Mouse (Mus musculus) liver, embryonic 14.5 days (tissue): ENCODE results near the gene Olfr1396. TPM values are rescaled to one million over a fixed set of nuclear protein-coding genes. Genes with fewer than 3 reads are reported as not detected.

ENCODE experiments used
- ATAC-seq: fragments of 200-750 bp; cut with Nextera tagmentation; 2 replicates; pipeline ENCODE4 v1.8.0; 2017; ENCODE audit warnings: moderate number of reproducible peaks, mild to moderate bottlenecking, moderate library complexity; ENCODE audit not compliant: insufficient read depth
- DNase-seq, 3 experiments: peaks; one replicate each; pipeline ENCODE4 v3.0.0-alpha.2; 2012 to 2013; ENCODE audit warnings: low read depth in 3 of 3, low spot score in 3 of 3
- H3K27ac ChIP-seq: fragments of 300-500 bp; sonication (generic); 2 replicates; pipeline ENCODE4 v1.5.1; 2014; ENCODE audit warnings: moderate library complexity, mild to moderate bottlenecking, control low read depth, inconsistent platforms
- H3K27me3 ChIP-seq: fragments of 300-500 bp; sonication (generic); 2 replicates; pipeline ENCODE4 v1.6.1; 2014; ENCODE audit warnings: mild to moderate bottlenecking, low read length, moderate library complexity; ENCODE audit not compliant: control insufficient read depth, insufficient read depth
- H3K36me3 ChIP-seq: fragments of 300-500 bp; sonication (generic); replicated peaks from 2 replicates; pipeline ENCODE4 v1.6.1; 2014; ENCODE audit warnings: low read depth; ENCODE audit not compliant: control insufficient read depth, insufficient read depth
- H3K4me1 ChIP-seq, 2 experiments: fragments of 200-500 bp in 1 of 2; fragments of 300-500 bp in 1 of 2; sonication (generic) in 1 of 2; replicated peaks; 2 replicates each; pipeline ENCODE4 v1.6.1; 2012 to 2014; ENCODE audit warnings: antibody characterized with exemption in 1 of 2, inconsistent platforms in 1 of 2, low read length in 1 of 2; ENCODE audit not compliant: control insufficient read depth in 2 of 2, insufficient read depth in 2 of 2
- H3K4me2 ChIP-seq: fragments of 300-500 bp; sonication (generic); 2 replicates; pipeline ENCODE4 v1.6.1; 2014; ENCODE audit warnings: low read depth, mild to moderate bottlenecking, control low read depth, moderate library complexity
- H3K4me3 ChIP-seq, 2 experiments: fragments of 200-500 bp in 1 of 2; fragments of 300-500 bp in 1 of 2; sonication (generic) in 1 of 2; 2 replicates each; pipeline ENCODE4 v1.5.1; 2012 to 2014; ENCODE audit warnings: low read depth in 2 of 2, low read length in 2 of 2, mild to moderate bottlenecking in 2 of 2, control low read depth in 1 of 2, inconsistent platforms in 1 of 2, moderate library complexity in 1 of 2; ENCODE audit not compliant: insufficient read depth in 1 of 2
- H3K9ac ChIP-seq: fragments of 300-500 bp; sonication (generic); replicated peaks from 2 replicates; pipeline ENCODE4 v1.6.1; 2014; ENCODE audit warnings: mild to moderate bottlenecking, control low read depth, moderate library complexity
- H3K9me3 ChIP-seq: fragments of 300-500 bp; sonication (generic); 2 replicates; pipeline ENCODE4 v1.6.1; 2016; ENCODE audit warnings: low read length, mixed read lengths; ENCODE audit not compliant: control insufficient read depth
- CTCF ChIP-seq: IDR thresholded peaks from 2 replicates; pipeline ENCODE4 v1.5.1; 2016; ENCODE audit warnings: antibody characterized with exemption, low read depth, control low read depth
- EP300 ChIP-seq: IDR thresholded peaks from 2 replicates; pipeline ENCODE4 v1.6.1; 2016; ENCODE audit warnings: antibody characterized with exemption, low read depth
- WGBS: fragments of 180-500 bp; shearing (Covaris S2); extraction: QIAGEN DNeasy Blood & Tissue Kit; methylation state at CpG from one replicate; pipeline ENCODE4 v1.1.7; 2014; ENCODE audit not compliant: insufficient replicate concordance; 5-methylcytosine and 5-hydroxymethylcytosine counted together
- polyA plus RNA-seq, 2 experiments: library from polyadenylated mRNA; depleted of rRNA in 1 of 2; stranded (reverse) in 1 of 2; unstranded in 1 of 2; fragments of >200 nt; fragmentation: Nextera tagmentation in 1 of 2; extraction: Ambion mirVana in 1 of 2; gene quantifications; 2 replicates each; pipeline versions ENCODE4 v1.2.1 to v1.2.3; 2012 to 2014

Olfr1396 gene
- polyA plus RNA-seq, 2 experiments = not detected

GRCm38 (mm10) chr11:49107650-49108537 lies 6.8 kb downstream of the Olfr1396 start:
- DNase-seq = no peak
- Histone ChIP-seq H3K4me1 (peaks cover 0 to 2% of the 10 kb centered on the region in 2 experiments; a peak in 1 of 4 replicates), H3K27ac (no peak overlapping the region), H3K4me2 (no peak overlapping the region), H3K9me3 (no peaks in the 10 kb centered on the region), H3K36me3 (no peaks in the 10 kb centered on the region), H3K4me3 (no peak overlapping the region), H3K9ac (no peak overlapping the region), H3K27me3 (no peaks in the 10 kb centered on the region)
- ATAC-seq = no peak
- WGBS = 65% methylated on average over 10 of the region's 10 CpGs
- TF ChIP-seq EP300 (no peak), CTCF (no peak)

GRCm38 (mm10) chr11:49105752-49106151 lies 8.9 kb downstream of the Olfr1396 start:
- no peak for DNase-seq

GRCm38 (mm10) chr11:49103047-49103693 lies 11.5 kb downstream of the Olfr1396 start:
- Histone ChIP-seq H3K4me3 (no peak overlapping the region), H3K27ac (no peak overlapping the region), H3K4me2 (no peak overlapping the region), H3K9ac (no peak overlapping the region), H3K9me3 (no peaks in the 10 kb centered on the region), H3K36me3 (no peaks in the 10 kb centered on the region), H3K4me1 (peaks cover 0 to 16% of the 10 kb centered on the region in 2 experiments; a peak in 2 of 4 replicates), H3K27me3 (no peaks in the 10 kb centered on the region)
- 14% methylated on average over 8 of the region's 8 CpGs for WGBS
- DNase-seq = peak; percentile 69 to 77 (median 70)
- TF ChIP-seq CTCF = peak; percentile 92
- TF ChIP-seq EP300 = no peak
- ATAC-seq = peak; percentile 55; the same call in 1 of the 2 replicates

More at GRCm38 (mm10) chr11:49105752-49106151, 8.9 kb downstream of the Olfr1396 start:
- H3K4me3 ChIP-seq = no peak overlapping the region
- TF ChIP-seq CTCF = no peak
- TF ChIP-seq EP300 = no peak
- H3K9ac ChIP-seq = no peak overlapping the region
- H3K36me3 ChIP-seq = no peaks in the 10 kb centered on the region
- H3K4me1 ChIP-seq = peaks cover 0 to 9% of the 10 kb centered on the region in 2 experiments; a peak in 1 of 4 replicates
- WGBS = 70% methylated on average over 1 of the region's 1 CpGs
- no peak for ATAC-seq
- no peak overlapping the region for H3K4me2 ChIP-seq
- H3K9me3 ChIP-seq = no peaks in the 10 kb centered on the region
- no peaks in the 10 kb centered on the region for H3K27me3 ChIP-seq
- no peak overlapping the region for H3K27ac ChIP-seq

GRCm38 (mm10) chr11:49101500-49101899 lies 13.2 kb downstream of the Olfr1396 start:
- TF ChIP-seq CTCF (no peak), EP300 (no peak)
- H3K4me1 ChIP-seq = peaks cover 0 to 16% of the 10 kb centered on the region in 2 experiments; a peak in 2 of 4 replicates
- no peaks in the 10 kb centered on the region for H3K9me3 ChIP-seq
- H3K9ac ChIP-seq = no peak overlapping the region
- H3K36me3 ChIP-seq = no peaks in the 10 kb centered on the region
- 47% methylated on average over 5 of the region's 5 CpGs for WGBS
- ATAC-seq (no peak), DNase-seq (no peak)
- H3K27me3 ChIP-seq = no peaks in the 10 kb centered on the region
- H3K4me3 ChIP-seq = no peak overlapping the region
- H3K27ac ChIP-seq = no peak overlapping the region
- no peak overlapping the region for H3K4me2 ChIP-seq

- DNase-seq = no peak
- Histone ChIP-seq H3K9ac (no peak overlapping the region), H3K9me3 (no peaks in the 10 kb centered on the region), H3K27ac (no peak overlapping the region), H3K27me3 (no peaks in the 10 kb centered on the region), H3K4me1 (peaks cover 0 to 16% of the 10 kb centered on the region in 2 experiments; a peak in 2 of 4 replicates), H3K4me3 (no peak overlapping the region), H3K36me3 (no peaks in the 10 kb centered on the region), H3K4me2 (0 out of 2 replicates have a peak overlapping the region, but pooled peaks have one; percentile 4)
- 63% methylated on average over 3 of the region's 3 CpGs for whole genome bisulfite sequencing
- ATAC-seq = no peak
- TF ChIP-seq CTCF (no peak), EP300 (no peak)
Observed at GRCm38 (mm10) chr11:49100409-49100808, 14.3 kb downstream of the Olfr1396 start.
